Mouse (Mus musculus) kidney, postnatal 10 days (tissue): ENCODE data around the gene Tead1.

ENCODE experiments used
- DNase-seq: peaks from one replicate; pipeline ENCODE4 v3.0.0; 2021; ENCODE audit warnings: mixed read lengths

Gene Tead1

DNA sequence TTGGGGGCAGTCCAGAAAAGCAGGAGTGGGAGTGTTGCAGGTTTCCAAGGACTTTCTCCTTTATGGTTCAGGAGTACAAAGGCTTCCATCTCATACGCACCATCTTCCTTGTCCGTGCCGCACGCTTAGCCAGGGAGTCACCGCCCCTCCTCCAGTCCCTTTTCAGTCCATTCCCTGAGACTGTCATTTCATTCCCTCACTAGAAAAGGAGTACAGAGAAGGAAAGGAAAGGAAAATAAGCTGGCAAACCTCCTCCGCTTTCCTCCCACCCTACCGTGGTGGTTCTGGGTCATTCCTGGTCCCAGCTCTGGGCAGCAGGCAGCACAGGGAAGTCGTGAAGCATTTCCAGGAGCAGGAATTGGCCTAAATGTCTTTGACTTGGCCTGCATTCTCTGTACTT is 52.5 kb downstream of the Tead1 start:
- no peak for DNase-seq

DNA sequence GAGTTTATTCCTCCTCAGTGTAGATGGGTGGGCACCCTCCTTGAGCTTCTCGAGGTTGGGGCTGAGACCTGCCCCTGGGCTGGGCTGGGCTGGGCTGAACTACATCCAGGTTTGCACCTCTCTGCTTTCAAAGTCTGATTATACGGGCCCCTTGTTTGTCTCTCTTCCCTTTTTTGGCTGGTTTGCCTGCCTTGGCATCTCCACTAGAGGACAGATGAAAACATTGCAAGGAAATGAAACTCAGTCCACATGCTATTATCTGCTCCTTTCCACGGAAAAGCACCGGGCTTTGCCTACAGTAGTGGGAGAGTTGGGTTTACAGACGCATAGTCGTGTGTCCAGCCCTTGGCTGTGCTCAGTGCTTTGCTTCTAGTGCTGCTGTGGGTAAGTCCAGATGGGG is 60.1 kb downstream of the Tead1 start:
- DNase-seq: no peak

DNA sequence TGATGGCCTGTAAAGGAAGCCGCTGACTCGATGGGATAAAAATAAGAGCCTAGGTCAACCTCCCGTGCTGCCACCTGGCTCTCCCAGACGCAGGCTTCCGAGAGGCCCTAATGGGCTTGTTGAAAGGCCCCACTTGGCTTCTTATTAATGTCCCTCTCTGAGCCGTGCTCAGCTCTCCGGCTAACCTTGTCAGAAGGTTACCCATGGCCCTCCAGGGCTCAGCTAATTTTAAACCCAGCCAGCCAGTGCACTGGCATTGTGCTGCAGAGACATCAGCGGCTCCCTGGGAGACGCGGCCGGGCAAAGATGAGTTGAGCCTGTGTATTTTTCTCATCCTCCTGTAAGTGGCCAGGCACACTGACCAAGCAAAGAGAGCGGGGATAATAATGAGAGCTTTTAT is 62.7 kb downstream of the Tead1 start:
- peak; percentile 63 for DNase-seq

DNA sequence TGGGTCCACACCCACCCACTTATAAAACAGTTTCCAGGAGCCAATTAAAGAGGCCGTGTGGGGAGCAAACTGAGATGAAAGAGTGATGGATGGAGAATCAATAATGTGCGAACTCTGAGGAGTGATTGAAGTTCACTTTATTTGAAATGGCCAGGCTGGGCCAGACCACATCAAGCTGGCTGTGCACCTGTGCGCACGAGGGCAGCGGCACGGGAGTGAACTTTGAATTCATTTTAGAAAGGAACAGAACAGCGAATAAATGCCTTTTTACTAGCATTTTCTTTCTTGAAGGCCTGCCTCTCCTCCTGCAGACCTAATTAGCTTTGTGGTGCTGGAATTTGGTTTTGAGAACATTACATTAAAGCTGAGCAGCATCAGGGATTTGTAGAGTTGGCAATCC is 63.9 kb downstream of the Tead1 start:
- DNase-seq: peak; percentile 47

DNA sequence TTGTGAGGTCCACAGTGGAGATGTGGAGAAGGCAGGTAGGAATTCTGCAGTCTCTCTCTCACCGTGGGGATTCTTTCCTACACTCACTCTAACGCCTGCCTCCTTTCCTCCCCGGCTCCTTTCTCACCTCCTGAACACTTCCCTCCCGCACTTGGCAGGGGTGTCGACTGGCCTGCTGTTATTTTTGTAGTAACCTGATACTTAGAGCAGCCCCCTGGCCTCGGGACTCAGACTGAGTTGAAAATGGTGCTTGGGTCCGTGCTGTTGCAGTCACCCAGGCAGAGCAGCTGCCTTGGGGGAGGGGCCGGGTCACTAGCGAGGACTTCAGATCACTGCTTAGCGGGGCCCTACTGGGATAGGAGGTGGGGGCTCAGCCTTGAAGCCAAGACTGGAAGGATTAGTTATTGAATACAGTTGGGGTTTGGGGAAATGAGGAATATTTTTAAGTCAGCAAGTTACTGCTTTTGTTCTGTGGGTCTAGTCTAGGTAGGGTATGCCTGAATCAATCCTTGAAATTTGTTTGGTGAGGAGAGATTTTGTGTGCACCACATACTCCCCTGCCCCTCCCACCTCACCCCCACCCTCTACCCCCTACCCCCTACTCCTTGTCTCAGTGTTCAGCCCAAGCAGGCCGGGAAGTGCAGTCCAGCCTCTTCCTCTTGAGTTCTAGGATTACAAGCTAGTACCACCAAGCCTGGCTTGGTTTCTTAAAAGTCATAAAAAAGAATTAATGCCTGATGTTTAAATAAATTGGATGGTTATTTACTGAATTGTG is 64.7 kb downstream of the Tead1 start:
- peak; percentile 83 for DNase-seq

DNA sequence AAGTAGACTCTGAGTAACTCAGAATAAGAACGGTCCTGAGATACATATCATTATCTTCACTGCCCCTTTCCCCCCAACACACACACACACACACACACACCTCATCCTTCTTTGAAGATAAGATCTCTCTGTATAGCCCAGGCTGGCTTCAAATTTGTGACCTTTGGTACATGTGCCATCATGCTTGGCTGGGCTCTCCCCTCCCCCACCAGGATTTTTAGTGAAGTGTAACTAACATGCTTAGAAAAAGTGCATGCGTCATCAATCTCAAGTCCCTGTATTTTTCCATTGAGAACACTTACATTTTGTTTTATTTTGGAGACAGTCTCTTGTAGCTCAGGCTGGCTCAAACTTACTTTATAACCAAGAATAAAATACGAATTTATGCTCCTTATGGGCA is 68.1 kb downstream of the Tead1 start:
- DNase-seq: peak; percentile 74

DNA sequence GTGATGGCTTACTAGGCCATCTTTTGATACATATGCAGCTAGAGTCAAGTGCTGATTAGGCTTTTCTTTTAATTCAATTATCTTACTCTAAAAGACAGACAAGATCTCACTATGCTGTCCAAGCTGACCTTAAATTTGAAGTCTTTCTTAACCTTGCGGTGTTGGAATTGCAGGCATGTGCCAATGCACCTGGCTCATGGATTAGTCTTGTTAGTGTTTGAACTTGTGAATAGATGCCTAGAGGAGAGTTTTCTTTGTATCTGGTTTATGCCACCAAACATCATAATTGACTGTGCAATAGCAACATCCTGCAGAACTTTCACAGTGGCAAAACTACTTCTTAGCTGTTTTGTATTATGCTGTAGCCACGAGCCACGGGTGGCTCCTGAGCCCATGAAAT is 68.7 kb downstream of the Tead1 start:
- DNase-seq: no peak

DNA sequence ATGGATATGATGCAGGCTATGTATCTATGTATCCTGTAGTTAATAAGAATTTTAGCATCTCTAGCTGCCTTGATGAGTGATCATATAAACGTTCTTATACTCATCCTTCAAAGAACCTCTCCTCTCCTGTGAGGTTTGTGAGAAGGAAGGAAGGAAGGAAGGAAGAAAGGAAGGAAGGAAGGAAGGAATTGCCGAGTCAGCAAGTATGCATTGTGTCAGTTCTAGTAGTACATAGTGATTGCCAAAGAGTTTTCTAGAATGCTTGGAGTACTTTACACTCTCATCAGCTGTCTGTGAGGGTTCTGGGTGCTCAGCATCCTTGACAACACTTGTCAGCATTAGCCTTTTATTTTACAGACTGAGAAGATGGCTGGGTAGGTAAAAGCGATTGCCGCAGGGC is 69.2 kb downstream of the Tead1 start:
- no peak for DNase-seq

DNA sequence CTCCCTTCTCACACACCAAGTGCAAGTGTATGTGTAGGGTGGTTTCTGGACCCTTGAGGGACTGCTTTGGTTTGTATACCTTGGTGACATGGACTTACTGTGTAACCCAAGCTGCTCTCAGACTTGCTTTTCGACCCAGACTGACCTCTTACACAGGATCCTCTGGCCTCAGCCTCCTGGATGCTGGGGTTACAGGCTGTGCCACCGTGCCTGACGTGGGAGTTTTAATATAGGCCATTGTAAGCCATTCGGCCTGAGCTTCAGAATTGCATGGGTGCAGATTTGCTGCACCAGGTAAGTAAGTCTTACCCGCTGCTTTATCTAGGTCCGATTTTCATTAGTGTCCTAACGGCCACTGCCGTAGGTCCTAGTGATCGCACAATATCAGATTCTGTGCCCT is 71.0 kb downstream of the Tead1 start:
- DNase-seq: no peak

DNA sequence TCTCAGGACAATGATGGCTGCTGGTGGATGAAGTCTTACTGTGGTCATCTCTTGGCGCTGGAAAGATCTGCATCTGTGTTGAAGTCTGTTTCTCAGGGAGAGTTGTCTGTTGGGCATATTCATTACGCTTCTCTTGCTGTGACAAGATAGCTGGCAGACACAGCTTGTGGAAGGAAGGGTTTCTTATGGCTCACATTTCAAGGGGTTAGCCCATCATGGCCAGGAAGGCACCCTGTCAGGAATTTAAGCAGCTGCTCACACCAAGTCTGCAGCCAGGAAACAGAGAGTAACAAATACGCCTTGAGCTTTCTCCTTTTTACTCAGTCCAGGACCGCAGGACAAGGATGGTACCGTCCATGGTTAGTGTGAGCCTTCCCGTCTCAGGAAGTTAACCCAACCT is 73.2 kb downstream of the Tead1 start:
- DNase-seq: no peak

DNA sequence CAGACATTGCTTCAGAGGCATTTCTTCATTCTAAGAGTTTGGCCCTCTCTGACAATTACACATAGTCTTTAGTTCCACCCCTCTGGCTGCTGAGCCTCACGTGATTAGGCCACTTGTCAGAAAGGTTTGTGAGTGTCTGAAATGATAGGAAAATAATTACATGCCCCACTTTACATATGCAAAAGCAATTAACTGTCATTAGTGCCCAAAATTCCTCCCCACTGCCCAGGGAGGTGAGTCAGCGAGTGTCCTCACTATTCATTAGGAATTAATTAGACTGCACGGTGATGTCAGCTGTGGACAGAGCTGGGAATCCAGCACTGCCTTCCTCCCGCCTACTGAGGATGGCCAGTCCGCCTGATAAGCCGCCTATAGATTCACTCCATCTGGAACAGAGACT is 74.2 kb downstream of the Tead1 start:
- DNase-seq: no peak

DNA sequence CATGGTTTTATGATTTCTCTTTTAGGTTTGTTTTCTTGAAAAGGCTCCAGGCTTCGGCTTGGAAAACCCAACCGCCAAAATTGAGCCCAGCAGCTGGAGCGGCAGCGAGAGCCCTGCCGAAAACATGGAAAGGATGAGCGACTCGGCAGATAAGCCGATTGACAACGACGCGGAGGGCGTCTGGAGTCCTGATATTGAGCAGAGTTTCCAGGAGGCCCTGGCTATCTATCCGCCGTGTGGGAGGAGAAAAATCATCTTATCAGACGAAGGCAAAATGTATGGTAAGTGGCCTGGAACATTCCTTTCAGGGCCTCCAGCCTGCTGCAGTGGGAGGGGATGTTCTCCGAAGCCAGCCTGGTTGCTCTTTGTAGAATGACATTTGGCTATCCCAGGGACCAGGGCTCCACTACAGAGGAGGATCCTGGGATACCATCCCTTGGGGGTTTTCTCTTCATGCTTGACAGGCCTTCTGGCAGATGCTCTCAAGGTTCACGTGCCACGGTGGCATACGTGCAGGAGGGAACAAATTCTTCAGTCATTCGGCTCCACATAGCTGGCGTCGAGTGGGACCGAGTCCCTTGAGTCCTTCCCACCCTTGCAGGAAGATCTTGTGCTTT is 80.3 kb downstream of the Tead1 start:
- no peak for DNase-seq

DNA sequence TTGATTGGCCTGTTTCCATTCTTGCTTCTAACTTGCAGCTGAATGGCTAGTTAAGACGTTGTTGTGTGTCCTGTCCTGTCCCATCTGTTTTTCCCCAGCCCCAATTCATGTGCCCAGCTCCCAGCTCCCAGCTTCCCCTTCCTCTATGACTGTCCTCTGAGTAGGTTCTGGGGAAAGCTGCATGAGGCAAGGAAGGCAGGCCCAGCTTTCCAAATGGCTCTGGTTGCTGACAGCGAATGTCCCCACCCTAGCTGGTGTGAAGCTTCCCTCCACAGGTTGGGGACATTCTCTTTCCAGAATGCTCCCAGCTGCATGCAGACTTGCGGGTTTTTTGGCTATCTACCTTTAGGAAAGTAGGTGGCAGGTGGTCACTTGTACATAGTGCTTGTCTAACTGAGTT is 81.2 kb downstream of the Tead1 start:
- DNase-seq: no peak

DNA sequence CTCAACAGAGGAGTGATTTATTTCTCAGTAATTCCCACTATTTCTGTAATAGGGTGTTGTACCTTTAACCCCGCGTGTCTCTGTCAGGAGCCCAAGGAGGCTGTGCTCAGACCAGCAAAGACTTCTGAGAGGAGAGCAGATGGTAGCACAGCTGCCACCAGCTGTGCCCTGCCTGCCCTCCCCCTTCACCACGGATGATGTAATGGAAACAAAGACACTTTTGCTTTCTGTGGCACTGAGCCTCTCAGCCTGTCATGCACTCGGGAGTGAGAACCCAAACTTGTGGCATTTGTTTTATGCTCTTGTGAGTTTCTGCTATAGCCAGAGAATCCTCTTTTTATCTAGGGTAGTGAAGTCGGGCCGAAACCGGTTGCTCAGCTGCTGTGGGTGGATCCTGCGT is 81.7 kb downstream of the Tead1 start:
- DNase-seq: peak; percentile 63

DNA sequence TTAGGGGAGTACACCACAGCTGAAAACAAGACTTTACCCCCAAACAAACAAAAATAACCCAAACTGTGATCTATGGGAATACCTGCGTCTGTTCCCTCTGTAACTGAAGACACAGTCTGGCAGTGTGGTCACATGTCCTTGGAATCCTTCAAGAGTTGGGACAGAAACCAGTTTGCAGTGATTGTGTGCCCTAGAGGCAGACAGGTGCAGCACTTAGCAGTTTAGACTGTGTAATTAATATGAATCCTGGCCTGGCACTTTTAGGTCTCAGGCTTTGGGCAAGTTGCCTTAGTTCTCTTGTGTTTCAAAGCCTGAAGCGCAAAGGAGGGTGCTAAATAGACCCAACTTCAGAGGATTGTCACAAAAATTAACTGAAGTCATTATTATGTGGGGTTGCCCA is 83.8 kb downstream of the Tead1 start:
- no peak for DNase-seq

DNA sequence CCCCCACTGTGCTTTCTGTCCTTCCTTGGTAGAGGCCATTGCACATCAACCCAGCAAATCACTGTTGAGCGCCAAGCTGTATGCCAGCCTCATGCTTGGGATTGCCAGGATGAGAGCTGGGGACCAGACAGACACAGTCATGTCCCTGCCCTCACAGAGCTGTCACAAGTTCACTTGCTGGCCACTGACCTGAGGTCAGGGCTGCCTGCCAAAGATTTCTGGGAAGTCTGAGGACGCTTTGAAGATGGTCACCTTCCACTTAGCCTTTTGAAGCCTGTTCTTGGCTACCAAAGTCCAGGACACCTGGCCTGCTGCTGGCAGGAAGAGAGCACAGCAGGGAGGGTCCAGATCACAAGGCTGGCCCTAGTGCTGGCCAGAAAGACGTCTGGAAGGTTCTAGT is 84.4 kb downstream of the Tead1 start:
- DNase-seq: peak; percentile 82

DNA sequence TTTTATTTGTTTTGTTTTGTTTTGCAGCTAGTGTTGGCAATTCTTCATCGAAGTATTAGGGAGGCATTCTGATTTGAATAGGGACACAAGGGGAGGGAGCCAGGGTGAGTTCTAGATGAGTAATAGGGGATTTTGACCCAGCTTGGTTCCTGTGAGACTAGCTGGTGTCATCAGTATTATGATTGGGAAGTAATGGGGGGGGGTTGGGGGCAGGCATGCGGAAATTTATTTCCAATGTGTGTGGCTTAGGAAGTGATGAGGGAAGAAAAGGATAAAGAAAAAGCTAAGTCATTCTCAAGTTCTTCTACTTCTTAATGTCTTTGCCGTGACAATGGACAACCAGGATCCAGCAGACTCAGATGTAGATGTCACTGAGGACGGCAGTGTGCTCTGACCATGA is 85.8 kb downstream of the Tead1 start:
- no peak for DNase-seq

DNA sequence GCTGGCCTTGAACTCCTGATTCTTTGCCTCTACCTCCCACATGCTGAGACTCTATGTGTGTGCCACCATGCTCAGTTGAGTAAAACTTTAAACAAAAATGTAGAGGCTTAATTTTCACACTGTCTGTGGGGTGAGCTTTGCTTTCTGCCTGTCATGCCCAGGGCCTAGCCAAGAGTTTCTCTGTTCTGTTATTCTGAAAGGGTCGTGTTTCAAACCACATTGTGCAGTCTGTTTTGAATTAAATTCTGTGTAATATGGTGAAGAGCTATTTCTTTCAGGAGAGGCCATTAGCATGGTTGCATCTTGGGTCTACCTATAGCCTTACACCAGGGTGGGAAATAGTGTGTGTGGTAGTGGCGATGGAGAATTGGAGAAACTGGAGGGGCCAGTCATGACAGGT is 90.7 kb downstream of the Tead1 start:
- no peak for DNase-seq

DNA sequence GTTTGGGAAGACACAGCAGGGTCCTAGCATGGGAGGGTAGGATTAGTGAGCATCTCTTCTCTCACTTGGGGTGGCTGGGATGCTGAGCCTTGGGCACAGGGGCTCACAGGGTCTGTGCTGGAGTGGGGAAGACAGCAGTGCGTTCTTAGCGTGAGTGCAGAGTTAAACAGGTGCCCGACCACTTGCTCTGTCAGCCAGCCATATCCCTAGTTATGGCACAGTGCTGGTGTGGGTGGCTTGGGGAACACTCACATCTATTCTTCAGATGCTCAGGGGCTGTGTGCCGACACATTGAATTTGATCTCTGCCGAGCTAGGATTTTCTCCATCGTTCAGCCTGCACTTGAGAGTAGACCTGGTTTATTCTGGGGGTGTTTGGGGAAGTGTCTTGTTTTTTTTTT is 92.3 kb downstream of the Tead1 start:
- DNase-seq: no peak

DNA sequence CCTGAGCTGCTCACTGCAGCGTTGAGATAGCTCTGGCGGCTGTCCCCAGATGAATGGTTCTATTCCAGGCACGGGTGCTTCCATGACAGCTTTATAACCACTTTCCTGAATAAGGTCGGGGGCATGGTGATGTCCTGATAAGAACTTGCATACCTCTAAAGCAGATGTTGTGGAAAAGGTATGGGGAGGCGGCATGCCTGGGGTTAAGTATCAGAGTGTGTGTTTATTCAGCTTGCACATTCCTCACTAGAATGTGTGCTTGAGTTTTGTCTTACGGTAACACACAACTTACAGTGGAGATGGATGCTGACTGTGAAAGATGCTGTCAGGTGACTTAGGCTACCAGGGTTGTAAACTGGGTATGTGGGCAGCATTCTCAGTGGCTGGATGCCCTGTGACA is 93.7 kb downstream of the Tead1 start:
- DNase-seq: no peak

DNA sequence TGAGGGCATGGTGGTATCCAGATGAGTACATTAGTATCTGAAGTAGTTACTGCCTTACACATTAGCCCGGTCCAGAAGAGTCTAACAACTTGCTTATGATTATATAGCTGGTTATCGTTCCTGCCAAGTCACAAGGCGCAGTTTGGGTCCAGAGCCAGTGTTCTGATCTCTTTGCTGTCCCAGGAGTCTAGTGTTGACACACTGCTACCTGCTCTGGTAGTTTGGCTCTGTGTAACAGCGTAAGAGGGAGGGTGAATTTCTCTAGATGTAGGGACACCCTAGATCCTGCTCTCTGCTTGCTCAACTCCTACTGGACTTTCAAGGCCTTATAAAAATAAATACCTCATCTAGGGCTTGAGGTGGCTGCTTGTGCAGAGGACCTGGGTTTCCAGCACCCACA is 94.5 kb downstream of the Tead1 start:
- DNase-seq: no peak

DNA sequence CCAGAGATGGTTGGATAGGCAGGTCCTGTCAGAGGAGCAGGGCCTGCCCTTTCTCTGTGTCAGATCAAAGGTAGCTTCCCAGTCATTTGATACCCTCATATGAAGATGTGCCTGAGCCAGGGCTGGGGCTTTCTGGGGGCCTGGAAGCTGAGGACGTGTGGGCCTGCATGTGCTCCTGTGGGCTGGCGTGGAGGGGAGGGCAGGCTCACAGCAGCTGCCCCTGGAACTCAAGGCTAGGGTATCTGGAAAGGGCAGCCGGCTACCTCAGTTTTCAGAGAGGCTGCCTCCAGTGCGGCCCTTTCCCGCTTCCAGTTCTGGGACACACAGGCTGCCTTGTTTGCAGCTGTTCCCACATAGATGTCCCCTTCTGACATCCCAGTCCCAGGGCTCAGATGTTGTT is 96.7 kb downstream of the Tead1 start:
- DNase-seq: no peak

DNA sequence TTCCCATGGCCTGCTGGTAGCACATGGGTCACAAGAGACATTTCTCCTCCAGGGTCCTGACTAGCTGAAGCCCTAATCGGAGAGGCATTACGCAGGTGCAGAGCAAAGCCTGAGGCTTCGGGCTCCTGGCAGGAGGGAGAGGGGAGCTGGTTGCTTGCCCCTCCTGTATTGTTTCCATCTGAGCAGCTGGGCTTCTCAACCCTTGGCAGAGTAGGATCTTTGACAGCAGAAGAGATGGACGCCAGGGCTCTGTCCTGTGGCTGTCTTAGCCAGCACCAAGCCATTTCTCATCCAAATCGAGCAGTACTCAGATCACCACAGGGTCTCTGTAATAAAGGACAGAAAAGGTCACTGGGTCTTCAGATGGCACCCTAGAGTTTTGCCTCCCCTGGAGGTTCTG is 97.6 kb downstream of the Tead1 start:
- no peak for DNase-seq

DNA sequence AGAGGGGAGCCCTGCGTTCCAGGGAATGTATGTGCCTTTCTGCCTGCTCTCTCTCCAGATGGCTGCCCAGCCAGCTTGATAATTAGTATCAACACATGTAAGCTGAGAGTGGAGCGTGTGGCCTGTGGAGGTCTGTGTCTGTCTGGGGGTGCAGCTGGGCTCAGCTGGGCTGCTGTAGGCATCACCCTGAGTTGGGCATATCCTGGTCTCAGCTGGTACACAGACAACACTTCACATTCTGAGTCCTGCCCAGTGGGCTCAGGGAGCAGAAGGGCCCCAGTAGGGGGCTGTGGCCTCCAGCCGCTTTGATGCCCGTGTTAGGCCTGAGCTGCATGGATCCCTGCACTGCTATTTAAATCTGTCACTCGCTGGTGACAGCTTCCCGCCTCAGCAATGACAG is 100.5 kb downstream of the Tead1 start:
- no peak for DNase-seq

DNA sequence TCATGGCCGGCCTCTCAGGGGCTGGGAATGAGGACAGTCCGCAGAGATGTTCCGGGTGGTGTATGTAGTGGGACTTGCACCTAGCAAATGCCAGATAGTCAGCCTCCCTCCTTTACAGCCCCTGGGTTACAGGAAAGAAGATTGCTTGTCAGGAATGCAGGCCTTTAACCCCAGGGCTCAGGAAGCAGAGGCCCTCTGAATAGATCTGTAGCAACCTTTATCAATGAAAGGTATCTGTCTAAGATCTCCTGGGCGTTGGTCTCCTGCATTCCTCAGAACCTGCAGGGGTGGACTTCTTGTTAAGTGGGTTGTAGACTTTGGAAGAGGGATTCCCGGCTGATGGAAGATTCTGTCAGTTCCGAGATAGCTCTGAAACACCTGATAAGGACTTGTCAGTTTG is 101.8 kb downstream of the Tead1 start:
- DNase-seq: no peak
